Mouse (Mus musculus) layer of hippocampus, postnatal 10 days (tissue): ENCODE measurements around the gene Pla2g1b. TPM values are rescaled to one million over a fixed set of nuclear protein-coding genes. Genes with fewer than 3 reads are reported as not detected.
"Not testable (repeated sequence)": the region's sequence is repeated elsewhere in the genome, so short reads cannot be mapped to it uniquely, and the experiment has no call there.

Experiments used
- DNase-seq, 2 experiments: peaks; one replicate each; pipeline ENCODE4 v3.0.0; 2021; ENCODE audit warnings: low spot score in 2 of 2
- total RNA-seq, 2 experiments: library from RNA; stranded (reverse); gene quantifications; 2 replicates each; pipeline ENCODE4 v1.2.3; 2021

The Pla2g1b gene
- total RNA-seq, 2 experiments from 2014 or later, result not detected

DNA sequence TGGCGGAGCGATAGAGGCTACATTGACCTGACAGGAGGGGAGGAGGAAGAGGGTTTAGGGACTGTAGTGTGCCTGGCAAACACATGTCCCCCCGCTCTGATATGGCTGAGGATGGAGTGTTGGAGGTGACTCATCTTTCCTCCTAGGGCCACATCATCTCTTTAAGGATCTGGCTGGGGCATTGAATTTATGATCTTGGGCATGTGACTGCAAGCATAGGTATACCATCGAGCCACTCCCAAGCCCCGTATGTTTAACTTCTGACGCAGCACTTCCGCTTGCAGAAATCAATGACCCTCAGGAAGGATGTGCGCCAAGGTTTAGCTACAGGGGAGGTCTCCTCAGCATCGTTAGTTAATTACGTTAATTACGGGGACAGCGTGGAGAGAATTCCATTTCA lies 37.0 kb downstream of the Pla2g1b start:
- no peak for DNase-seq

DNA sequence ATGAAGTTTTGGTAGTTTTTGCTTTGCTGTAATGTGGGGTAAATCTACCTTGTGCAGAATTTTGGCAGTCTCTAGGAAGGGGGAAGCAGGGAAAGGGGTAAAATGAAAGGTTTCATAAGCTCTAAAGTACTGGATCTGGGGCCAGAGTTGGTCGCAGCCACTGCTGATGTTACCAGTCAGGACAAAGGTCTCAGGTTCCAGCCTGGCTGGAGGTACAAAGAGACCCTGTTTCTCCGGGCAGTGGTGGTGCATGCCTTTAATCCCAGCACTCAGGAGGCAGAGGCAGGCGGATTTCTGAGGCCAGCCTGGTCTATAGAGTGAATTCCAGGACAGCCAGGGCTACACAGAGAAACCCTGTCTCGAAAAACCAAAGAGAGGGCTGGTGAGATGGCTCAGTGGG lies 39.6 kb downstream of the Pla2g1b start:
- DNase-seq, result not testable (repeated sequence)

DNA sequence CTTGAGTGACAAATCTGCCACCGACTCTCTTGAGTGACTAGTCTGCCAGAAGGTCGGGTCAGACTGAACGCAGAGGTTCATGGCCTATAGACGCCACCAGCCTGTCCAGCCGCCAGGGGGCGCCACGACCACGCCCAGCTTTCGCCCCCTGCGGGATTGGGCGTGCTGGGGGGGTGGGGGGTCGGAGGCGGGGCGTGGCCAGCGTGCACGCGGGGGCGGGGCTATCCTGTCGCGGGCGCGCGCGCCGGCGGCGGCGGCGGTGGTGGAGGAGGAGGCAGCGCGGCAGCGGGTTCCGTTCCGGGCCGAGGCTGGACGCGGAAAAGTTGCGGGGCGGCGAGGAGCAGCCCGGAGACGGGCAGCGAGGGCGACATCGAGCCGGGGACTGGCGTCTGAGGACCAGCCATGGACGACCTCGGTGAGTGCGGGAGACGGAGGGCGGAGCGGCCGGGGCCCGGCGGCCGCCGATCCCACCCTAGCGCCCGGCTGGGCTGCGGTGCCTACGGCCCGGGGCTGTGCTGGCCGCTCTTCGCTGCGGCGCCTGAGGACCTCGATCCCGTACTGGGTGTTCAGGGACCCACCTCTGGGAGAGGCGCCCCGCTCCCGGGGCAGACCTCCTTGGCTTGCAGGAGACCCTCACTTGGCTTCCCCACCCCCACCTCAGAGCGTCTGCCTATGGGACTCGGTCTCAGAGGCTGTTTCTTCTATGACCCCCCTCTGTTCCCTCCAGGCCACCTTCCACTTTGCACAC lies 40.6 kb downstream of the Pla2g1b start, which contains the start of gene Pxn:
Gene Pxn, plus strand, starts transcription at position 223 of the 748 bp plus-strand sequence.
- DNase-seq, result peak; percentile 93 to 95

DNA sequence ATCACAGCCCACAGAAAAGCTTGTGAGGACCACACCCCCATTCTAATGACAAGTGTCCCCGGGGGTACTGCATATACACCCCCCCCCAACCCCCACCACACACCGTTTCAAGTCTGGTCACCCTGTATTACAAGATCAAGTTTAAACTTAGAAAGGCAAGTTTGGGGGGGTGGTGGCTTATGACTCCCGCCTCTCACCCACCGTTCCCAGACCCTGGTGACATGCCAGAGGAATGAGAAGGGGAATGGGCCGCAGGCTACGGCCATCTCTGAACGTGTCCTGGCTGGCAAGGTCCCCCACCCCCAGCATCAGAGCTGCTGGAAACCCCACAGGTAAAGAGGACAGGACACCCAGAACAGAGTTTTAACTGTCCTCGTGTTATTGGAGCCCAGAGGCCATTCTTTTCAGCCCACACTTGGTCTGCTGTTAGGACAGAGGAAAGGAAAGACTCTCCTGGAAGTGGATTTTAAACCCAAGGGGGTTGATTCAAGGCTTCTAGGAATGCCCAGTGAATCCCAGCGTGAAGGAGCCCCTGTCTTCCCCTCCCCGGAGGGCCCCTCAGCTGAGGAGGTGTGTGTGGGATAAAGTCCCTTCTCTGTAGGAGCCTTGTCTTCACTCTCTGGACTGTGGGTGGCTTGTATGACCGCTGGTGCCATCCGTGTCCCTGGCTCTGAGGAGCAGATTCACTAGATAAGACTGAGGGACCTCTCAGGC lies 41.4 kb downstream of the Pla2g1b start:
- DNase-seq, result no peak

- DNase-seq, result peak in 1 of 2 experiments; percentile 28
Observed at GRCm38 (mm10) chr5:115507981-115508858, 42.2 kb downstream of the Pla2g1b start.

DNA sequence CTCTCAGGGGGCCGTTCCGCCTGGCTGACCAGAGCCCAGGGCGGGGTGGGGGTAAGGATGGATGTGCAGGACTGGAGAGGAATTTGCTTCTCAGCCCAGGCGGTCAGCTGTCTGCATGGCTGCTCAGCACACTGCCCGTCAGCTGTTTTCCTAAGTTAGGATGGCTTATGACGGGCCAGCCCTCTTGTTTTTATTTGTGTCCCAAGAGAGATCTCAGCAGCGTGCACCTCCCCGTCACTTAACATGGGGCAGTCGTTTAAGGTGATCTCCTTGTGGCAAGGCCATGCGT lies 42.7 kb downstream of the Pla2g1b start:
- no peak for DNase-seq

- peak in 1 of 2 experiments; percentile 41 for DNase-seq
Observed at GRCm38 (mm10) chr5:115509321-115509761, 43.3 kb downstream of the Pla2g1b start.

GRCm38 (mm10) chr5:115509790-115510689 lies 44.0 kb downstream of the Pla2g1b start:
- DNase-seq, result peak in 1 of 2 experiments; percentile 24

DNA sequence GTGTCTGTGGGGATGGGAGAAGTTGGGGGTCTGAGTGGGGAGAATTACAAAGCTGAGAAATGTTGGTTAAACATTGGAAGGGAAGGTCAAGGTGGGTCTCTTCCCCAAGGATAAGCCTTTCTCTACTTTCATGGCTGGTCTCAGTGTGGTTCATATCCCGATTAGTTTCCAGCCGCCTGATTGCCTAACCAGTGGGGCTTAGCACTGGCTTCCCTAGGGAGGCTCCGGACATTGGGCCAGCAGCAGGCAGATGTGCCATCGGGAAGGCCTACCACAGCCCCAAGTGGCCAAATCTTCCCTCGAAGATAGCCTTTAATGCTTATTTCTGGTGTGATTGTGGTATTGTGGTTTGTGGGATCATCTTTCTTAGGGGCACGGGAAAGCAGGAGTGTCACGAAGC lies 46.3 kb downstream of the Pla2g1b start:
- no peak for DNase-seq

DNA sequence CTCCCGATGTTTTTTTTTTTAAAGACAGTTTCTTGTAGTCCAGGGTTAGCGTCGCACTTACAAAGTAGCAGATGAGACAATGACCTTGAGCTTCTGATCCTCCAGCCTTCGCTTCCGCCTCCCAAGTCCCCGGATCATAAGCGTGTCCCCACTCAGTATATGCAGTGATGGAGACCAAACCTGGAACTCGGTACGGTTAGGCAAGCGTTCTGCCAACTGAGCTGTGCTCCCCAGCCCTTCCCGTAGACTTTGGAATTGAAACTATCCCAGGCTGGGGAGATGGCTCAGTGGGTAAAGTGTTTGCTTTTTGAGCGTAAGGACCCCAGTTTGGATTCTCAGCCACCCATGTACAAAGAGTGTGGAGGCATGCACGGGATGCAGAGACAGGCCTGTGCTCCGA lies 47.2 kb downstream of the Pla2g1b start:
- no peak for DNase-seq

- DNase-seq, result no peak
Observed at GRCm38 (mm10) chr5:115513721-115514120, 47.7 kb downstream of the Pla2g1b start.

GRCm38 (mm10) chr5:115514346-115514745 lies 48.3 kb downstream of the Pla2g1b start:
- no peak for DNase-seq

DNA sequence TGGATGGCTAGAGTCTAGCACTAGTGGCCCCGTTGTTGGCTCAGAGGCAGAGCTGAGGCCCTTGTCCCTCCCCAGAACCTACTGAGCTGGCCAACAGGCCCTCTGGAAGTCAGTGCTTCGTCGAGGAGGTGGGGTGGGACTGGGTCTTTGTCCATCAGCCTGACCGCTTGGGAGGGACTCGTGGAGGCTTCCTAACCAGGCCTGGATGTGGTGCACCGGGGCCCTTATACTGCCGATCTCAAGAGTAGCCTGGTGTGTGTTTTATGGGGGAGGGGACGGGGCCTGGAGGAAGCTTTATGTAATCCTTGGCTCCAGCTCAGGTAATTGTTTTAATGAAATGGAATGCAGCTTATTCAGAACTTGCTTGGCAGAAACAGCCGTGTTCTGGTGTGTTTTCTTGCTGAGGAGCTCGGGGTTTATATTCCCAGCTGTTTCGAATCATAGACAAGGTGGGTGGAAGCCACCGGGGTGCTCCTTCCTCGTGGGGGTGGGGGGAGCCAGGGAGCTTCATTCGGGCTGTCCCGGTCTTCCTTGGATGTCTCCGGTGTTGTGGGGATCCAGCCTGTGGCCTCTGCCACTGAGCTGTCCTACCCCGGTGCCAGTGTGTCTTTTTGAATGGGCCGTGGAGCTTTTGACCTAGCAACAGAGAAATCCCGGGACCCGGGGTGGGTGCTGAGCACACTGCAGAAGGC lies 49.0 kb downstream of the Pla2g1b start:
- DNase-seq, result no peak

DNA sequence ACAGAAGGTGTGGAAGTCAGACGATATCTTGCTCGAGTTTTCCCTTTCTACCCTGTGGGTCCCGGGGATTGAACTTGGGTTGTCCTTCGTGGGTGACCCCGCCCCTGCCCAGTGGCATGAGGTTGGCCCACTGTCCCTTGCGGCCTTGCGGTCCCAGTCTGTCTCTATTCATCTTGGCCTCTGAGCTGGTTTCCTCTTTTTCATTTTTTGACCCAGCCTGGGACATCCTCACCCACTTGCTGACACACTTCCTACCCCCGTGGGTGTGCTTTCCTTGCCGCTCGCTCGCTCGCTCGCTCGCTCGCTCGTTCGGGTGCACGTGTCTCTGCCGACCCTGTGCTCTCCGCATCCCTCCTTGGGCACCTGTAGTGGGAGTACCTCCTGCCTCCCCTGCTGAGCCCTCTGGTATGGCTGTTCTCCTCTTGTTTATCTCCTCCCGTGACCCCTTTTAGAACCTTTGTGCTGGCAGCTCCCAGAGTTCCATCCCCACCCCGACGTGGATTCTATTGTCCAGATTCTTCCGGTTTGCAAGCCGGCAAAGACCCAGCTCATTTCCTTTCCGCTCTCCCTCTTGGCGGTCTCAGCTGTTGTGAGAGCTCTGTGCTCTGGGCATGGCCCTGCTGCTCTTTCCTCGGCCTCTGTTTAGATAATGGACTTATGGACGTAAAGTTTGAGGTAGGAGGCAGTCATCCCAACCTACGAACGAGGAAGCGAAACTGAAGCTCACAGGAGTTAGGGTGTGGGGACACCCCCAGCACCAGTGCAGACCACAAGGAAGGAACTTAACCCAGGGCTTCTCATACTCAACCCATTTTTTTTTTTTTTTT lies 50.2 kb downstream of the Pla2g1b start:
- DNase-seq, result no peak

- DNase-seq, result no peak
Observed at GRCm38 (mm10) chr5:115516908-115517307, 50.8 kb downstream of the Pla2g1b start.

- no peak for DNase-seq
Observed at GRCm38 (mm10) chr5:115517501-115517900, 51.4 kb downstream of the Pla2g1b start.

GRCm38 (mm10) chr5:115518214-115518613 lies 52.2 kb downstream of the Pla2g1b start:
- not testable (repeated sequence) for DNase-seq

GRCm38 (mm10) chr5:115520325-115520869 lies 54.3 kb downstream of the Pla2g1b start:
- peak in 1 of 2 experiments; percentile 47 for DNase-seq
